Mouse (Mus musculus) gastrocnemius, postnatal 10 days (tissue): ENCODE measurements at regions not wholly inside any gene's neighbourhood (a gene's known extent, or its start where the extent isn't known, plus 50 kb on each side); places are given as distances from the start of the nearest gene placed in this dataset.

Experiments used
- DNase-seq: peaks from one replicate; pipeline ENCODE4 v3.0.0; 2021; ENCODE audit warnings: mixed read lengths

DNA sequence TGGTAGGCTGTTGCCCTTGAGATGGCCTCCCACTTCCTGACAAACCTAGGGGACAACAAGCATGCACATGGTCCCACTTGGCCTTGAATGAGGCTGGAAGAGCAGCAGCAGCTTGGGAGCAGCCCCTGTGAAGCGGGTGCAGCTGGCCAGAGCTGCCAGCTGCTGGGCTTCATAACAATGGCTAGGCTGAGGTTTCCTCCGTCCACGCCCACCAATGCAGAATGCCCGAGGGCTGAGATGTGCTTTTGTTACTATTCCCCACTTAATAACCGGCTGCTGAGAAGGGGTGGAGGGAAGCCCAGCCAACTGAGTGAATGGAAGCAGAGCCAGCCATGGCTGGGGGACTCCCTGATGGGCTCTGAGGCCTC lies 202.1 kb downstream of the Sox11 start:
- DNase-seq = peak; percentile 14

DNA sequence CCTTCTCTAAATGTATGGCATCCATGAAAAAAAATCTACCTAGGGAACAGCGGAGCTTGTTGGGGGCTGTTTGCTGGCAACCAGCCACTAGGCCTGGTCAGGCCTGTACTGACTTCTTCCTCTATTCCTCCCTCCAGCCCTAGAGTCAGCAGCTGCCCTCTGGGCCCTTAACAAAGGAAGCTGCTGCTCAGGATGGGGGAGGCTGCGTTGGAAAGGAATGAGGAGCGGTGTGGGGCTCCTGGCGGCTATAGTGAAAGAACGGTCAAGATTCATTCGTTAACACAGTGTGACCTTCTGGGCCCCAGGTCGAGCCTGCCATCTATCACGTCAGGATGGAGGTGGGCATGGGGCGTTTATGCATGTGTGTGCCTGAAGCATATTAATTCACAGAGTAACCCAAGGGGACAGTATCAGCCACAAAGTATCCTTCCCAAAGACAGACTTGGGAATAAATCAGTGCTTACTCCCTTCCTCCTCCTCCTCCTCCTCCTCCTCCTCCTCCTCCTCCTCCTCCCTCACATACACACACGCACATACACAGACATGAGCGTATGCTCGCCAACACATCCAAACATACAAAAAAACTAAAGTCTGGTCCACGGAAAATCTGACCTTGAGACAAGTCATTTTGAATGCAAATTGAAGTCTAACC lies 202.6 kb downstream of the Sox11 start:
- peak; percentile 11 for DNase-seq

DNA sequence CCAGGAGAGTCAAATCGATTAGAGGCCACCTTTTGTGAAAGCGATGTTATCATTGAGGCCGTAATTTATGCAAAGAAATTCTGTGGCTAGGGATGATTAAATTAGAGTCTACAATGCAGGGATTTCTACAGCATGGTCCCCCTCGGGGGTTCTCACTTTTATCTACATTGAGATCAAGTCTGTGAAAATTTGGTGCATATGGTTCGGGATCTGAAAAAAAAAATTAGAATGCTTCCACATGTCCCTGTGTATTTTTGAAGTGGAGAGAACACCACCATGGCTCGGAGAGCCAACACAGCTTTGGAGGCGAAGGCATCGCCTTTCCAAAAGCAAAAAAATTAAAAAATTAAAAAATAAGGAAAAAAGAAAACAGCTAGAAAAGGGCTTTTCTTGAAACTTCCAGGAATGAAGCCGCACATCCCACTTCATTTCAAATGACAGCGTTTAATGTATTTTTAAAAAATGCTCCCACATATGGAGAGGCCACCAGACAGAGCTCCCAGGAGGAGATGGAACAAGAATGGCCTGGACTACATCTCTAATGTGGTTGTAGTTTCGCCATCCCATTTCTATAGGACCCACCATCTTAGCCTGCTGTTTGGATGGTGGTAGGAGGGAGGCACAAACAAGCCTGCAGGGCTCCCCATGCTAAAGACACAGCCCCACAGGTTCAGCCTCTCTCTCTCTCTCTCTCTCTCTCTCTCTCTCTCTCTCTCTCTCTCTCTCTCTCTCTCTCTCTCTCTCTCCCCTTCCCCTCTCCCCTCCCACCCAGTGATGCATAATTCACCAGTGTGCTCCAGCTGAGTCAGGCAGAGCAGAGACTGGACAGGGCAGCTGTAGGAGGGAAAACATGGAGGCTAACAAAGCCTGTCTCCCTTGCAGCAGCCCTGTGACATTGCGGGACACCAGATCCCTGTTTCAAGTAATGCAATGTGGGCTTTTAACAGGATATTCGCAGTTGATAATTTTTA lies 203.4 kb downstream of the Sox11 start:
- DNase-seq = no peak

DNA sequence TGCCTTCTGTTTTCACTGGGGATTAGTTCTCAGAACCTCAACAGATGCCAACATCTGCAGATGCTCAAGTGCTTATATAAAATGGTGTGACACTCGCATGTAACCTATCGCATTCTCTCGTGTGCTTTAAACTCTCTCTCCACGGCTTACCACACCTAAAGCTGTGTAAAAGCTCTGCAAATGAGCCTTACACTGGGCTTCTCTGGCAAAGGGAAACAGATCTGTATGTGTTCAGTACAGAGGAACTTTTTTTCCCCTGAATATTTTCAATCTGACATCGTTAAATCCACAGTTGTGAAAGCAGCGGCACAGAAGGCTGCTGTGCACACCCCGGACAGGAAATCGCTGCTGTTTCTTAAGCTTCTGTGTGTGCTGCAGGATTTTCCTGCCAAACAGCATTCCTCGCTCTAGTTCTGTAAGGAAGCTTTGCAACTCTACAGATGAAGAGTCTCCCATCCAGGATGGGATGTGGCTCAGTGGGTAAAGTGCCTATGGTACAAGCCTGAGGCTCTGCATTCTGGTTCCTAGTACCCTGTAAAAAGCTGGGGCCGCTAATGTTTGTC lies 206.3 kb downstream of the Sox11 start:
- DNase-seq = no peak

DNA sequence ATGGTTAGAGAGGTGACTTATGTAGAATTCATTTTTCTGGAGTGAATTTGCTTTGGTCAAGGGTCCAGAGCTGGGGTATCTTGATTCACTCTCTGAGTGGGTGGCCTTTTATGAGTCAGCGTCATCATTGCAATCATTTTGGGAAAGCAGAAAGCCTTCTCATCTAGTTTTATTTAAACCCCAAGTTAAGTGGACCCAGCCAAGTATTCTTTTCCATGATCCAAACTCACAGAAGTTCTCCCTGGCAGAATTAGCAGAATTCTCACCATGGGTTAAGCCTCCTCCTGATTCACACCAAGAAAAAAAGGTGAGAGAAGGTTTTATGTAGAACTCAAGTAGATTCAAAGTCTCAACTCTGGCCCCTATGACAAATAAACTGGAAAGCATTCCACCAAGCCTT lies 211.8 kb downstream of the Sox11 start:
- DNase-seq = no peak

DNA sequence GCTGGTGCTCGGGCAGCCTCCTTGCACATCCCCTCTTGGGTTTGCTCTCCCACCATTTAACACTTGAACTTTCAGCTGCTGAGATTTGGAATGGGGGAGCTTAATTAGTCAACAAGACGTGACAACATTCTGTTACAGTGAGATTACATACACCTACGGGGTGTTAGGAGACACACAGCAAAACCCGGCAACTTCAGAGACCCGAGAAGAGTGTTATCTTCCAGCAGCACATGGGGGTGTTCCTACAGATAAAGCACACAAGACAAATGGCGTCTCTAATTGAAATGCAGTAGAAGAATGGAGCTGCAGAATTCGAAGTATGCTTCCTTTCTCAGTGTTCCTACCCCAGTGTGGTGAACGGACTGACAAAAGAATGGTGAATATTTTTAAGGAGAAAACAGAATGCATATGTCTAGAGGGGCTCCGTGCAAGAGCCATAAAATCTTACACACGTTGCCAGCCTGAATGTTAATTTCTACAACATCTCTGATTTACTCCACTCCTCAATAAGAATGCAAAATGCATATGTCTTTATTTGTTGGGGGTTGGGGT lies 215.2 kb downstream of the Sox11 start:
- no peak for DNase-seq

DNA sequence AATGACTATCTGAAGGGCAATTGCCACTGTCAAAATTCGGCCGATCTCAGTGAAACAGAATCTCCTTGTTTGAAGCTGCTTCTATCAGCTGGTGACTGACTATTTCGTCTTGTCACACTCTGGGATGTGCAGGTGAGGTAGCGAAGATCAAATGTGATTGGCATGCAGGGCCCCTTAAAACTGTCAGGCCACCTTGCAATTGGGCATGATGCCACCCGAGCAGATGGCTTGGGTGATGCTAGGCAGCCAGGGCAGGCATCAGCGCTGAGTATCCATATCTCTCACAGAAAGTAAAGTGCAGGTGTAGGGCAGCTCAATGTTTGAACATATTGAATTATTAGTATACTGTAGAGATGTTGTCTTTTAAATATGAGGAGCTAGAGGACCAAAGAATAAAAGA lies 223.8 kb downstream of the Sox11 start:
- DNase-seq = no peak

DNA sequence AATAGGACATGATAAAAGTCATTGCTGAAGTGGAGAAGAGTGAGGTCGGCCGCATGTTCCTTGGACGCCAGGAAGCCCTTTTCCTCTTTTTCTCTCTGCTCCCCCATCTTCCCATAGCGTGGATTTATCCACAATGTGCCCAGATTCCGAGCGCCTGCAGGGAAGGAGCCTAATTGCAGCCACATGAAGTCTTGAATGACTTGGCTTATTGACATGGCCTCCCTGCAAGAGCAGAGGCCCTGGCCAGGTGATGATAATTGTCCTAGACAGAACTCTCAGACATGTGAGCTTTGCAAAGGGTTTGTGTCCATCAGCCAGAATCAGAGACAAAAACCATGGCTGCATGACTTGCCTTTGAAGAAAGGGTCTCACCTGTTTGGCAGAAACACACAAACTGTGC lies 227.0 kb downstream of the Sox11 start:
- DNase-seq = no peak

DNA sequence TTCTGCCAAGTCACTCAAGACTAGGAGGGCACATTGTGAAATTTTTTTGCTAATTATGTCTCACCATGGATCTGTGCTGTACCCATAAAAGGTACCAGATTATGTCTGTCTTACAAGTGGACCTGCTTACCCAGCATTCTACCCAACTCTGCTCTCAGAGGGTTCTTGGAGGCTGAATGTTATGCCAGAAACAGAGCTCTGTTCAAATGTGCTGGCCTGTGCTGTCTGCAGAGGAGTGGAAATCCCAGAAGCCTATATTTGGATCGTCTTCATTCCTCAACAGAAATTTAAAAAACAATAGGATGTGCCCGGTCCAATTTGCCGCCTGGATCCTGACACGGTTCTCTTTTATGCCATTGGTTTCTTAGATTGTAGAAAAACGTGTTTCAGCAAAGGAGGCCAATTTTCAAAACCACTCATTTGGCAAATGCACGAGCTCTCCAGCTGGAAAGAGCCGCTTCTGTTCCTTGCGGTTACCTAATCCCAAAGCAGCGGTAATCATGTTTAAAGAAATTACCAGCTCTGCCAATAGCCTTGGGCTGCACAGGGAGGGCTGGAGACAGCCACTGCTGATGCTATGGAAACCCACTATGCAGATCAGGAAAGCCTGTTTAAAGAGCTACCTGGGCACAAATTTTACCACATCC lies 237.3 kb downstream of the Sox11 start:
- DNase-seq = no peak

DNA sequence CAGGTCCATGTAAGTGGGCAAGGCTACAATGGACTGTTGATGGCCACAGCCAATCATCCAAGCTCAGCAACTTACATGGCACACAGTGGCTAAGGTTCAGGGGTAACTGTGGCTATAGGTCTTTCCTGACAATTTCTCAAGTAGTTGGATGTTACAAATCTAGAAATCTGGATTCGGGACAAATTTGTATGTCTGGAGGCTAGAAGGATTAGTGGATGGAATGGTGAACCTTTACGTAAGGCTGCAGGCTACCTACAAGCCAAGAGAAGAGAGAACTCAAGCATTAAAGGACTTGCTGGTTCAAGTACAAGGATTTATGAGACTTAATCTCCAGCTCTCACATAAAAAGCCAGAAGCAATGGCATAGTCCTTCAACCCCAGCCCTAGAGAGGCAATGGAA lies 239.4 kb downstream of the Sox11 start:
- DNase-seq = no peak

DNA sequence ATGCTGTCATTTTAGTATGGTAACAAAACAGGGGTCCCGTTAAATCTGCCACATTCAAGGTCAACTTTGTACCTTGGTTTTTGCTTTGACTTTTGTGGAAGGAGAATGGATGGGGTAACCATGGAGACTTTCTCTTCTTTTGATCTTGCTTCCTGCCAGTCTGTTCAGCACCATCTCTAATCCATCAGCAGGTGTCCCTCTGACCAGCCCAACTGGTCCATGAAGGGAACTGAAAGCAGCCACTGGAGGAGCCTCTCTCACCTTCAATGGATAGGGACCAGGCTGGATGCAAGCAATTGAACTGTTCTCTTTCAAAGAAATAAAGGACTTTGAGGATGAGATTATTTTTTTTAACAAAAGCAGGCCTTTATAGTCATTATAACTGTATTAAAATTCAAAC lies 253.2 kb downstream of the Sox11 start:
- no peak for DNase-seq

DNA sequence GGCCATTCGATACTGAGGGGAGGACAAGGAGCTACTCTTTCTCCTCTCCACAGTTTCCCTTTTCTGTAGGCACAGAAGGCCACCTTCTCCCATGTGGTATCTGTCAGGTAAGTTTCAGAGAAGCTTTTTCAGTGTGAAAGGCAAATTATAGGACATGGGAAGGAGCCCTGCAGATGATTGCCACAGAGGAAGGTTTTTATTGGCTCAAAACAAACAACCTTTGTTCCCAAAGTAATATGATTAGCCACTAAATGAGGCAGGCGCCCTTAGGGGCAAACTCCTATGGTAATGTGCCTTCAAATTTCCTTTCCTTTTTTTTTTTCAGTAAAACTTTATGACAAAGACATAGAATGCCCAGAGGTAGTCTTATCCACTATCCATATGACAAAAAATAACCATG lies 256.5 kb downstream of the Sox11 start:
- no peak for DNase-seq

DNA sequence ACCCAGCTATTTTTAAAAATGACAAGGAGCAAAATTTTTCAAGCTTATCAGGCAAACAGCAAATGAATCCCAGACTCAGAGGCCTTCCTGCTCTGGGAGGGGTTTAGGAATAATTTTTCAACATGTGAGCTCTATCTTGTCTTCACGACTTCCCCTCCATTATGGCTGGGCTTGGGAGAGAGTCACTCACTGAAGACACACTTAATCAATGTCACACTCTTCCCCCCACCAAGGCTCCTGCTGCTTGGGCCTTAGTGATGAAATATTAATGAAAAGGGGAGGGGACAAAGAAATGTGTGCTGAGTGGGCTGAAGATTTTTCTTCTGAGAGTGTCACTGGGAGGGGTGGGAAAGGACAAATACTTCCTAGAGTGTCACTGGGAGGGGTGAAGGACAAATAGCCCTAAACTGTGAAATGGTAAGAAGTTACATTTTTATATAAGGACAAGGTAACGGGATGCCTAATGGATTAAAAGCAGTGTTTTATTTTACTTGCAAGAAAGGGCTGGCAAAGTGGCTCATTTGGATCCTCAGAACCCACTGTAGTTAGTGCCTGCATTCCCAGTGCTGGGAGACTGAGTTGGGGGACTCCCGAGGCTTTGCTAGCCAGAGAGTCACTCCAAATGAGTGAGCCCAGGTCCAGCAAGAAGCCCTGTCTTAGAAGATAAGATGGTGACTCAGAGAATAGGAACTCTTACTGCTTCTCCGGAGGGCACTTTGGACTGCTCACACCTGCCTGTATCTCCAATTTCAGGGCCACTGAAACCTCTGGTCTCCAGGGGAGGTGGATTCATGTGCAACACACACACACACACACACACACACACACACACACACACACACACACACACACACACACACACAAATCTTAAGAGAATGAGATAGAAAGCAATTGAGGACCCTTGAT lies 258.5 kb downstream of the Sox11 start:
- DNase-seq = no peak

DNA sequence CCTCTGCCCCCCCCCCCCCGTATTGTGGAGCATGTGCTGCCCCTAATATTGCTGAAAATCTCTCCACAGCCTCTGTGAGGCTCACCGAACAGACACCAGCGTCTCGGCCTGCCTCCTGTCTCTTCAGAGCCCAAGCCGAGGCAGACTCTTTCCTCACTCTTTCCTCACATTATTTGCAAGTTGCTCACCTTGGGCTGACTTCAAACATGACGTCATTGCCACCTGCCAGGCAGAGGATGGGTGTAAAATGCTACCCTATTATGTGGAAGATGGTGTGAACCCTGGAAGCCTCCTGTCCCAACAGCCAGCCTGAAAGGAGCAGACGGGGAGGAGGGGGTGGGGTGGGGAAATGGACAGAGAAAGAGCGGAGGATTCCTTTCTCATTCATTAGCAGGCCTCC lies 259.3 kb downstream of the Sox11 start:
- no peak for DNase-seq

DNA sequence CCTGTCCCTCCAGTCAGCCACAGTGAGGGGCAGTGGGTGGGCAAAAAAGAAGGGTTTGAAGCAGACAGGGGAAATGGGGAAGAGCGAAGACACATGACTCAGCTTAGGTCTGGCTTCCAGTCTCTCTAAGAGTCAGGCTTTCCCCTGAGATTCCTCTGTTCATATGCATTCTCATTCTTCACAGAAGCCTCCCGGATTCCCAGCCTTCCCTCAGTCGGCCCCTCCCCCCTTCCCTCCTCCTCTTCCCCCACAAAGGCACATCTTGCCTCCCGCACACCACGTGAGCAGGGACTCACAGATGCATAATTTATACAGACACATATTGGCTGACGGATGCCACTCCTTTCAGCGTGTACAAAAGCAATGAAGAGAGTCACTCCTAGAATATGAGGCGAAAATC lies 259.8 kb downstream of the Sox11 start:
- DNase-seq = peak; percentile 15

DNA sequence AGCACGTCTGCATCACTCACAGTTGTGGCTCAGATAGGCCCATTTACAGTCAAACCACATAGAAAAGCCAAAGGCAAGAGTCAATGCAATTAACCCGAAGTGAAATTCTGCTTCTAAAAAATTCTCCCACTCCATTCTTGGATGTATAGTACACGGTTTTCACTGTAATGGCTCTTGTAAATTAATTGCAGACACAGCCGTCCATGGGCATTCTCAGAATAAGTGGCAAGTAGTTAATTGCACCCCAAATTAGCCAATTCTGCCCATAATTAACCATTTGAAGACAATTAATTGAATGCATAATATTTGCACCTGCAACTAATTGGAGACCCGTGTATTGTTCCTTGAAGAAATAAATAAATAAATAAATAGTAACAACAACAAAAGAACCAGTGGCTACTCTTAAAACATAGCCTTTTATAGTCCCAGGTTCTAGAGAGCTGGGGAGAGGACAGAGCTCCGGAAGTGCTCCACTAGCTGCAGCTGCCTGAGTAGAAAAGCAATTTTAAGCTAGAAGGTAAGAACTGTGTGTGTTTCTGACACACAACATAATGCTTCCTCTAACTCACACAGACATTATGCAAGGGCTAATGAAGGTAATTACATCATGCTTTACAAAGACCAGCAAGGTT lies 266.2 kb downstream of the Sox11 start:
- DNase-seq = no peak

DNA sequence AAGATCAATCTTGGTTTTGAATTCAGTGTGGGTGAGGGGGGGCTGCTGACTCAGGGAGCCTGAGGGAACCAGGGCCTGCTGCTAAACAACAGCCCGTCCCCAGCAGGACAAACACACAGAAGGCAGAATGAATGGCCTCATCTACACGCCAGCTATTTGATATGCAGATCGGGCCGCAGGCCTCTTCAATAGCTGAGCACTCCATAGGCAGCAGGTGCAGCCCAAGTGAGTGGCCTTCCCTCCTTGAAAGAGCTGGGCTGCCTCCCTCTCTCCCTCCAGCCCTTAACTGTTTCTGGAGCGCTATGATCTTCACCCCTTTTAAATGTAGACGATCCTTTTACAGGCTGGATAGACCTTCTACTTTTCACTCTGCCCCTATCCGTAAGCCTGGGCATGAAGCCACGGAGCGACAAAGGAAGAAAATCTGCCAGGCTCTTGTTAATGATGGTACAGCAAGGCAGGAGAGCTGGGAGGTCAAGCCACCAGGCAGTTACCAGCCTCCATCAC lies 277.3 kb downstream of the Sox11 start:
- DNase-seq = no peak

DNA sequence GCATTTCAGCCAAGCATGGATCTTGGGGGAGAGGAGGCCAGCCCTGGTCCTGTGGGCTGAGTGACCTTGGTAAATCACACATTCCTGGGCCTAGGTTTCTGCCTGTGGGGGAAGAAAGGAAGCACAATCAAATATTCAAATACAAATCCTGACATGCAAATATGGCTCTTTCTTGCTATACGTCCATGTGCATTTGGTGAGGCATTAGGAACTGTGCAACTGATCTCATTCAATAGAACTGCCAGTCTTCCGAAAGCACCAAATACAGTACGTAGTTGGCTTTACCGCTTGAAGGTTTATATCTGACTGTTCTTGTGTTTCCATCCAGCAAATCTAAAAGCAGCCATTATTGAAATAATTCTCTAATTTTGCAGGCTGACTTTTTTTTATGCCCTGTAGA lies 278.9 kb downstream of the Sox11 start:
- no peak for DNase-seq

DNA sequence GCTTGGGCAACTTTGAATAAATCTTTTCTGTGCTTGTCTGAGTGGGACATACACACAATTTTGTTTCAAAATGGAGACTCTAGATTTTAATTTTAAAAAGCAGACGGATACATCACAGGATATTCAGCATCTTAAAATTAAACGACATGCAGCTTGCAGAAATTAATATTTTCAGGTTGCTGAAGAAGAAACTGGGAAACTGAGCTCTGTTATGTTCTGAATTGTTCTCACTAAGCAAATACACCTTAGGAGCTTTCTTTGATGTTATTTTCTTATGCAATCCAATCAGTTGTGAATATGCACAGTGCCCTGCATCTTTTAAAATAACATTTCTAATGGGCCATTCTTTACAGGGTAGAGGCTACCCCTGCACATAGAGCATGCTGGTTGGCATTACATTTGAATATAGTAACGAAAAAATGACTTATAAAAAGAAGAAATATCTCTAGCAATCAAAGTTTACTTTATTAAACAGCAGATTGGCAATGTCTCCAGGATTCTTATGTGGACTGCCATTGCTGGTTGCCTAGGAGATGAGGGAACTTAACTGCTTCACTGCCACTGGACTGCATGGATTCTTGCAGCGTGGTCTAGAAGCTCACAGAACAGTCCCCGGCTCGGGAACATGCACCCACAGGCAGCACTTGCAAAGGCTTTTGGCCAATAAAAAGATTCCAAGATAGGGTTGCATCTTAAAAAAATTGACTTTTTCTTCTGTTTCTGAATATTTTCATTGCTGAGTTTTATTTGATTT lies 279.7 kb downstream of the Sox11 start:
- no peak for DNase-seq

DNA sequence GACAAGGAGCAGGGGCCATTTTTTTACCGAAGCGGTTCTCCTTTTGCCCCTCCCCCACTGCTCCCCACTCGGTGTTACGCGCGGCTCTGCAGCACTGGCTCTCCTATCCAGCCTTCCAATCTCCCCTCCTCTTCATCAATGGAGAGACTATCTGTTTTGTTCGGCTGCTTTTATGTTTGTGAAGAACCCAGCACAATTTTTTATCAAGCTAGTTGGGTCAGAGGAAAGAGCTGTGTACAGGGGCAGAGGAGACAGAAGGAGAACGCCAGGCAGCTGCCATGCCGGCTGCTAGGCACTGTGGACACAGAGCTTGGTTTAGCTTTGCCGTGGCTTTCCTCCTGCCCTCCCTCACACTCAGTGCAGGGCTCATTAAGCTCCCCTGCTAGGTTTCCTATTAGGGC lies 280.3 kb downstream of the Sox11 start:
- peak; percentile 14 for DNase-seq
